In genomic region chr5:64714710-64715109, GRCm38 (mm10) we compare ENCODE assay signal across 8 mouse cellular contexts.
A peak's percentile ranks its signal among the peaks of the same experiment; 100 is the strongest.
DNase-seq lines count a peak whose midpoint lies in the region; ATAC-seq and TF ChIP-seq lines count a peak whose summit lies in the region.

No protein-coding gene starts in this region.

- H3K4me2 ChIP-seq in intestine, postnatal 0 days (replicated peaks; ENCODE audit: low read depth) = no peak overlapping the region

- no peaks in the 10 kb centered on the region for H3K36me3 ChIP-seq in intestine, postnatal 0 days (ENCODE audit: control insufficient read depth, insufficient read depth)

- H3K9me3 ChIP-seq in intestine, postnatal 0 days (ENCODE audit: control insufficient read depth) = no peaks in the 10 kb centered on the region

- H3K4me1 ChIP-seq in intestine, postnatal 0 days (replicated peaks; ENCODE audit: control insufficient read depth, insufficient read depth, low read length) = peaks cover 11% of the 10 kb centered on the region

- no peak for TF ChIP-seq CTCF in intestine, postnatal 0 days (IDR thresholded peaks at IDR 0.05; ENCODE audit: low read depth)

- peak; percentile 72 for DNase-seq in left cerebral cortex, postnatal 4 days
- no peak for DNase-seq in left cerebral cortex, postnatal 25 days (ENCODE audit: low spot score in 2 of 2)
- peak; percentile 80 for DNase-seq in embryo, embryonic 11 days
- DNase-seq in spleen, postnatal 10 days (ENCODE audit: low spot score in 2 of 2) = peak; percentile 59 to 85
- no peak for DNase-seq in frontal cortex, postnatal 36 days (ENCODE audit: low spot score in 2 of 2)
- DNase-seq in left cerebral cortex, postnatal 10 days (ENCODE audit: extremely low spot score in 1 of 2, low spot score in 2 of 2) = no peak
- no peak for DNase-seq in kidney, adult 11 months

- H3K27me3 ChIP-seq in intestine, postnatal 0 days (replicated peaks; ENCODE audit: control insufficient read depth, insufficient read depth, low read length) = no peaks in the 10 kb centered on the region

- peak overlapping the region; percentile 28; the same call in 1 of the 2 replicates for H3K27ac ChIP-seq in intestine, postnatal 0 days (ENCODE audit: low read depth, low read length)

- no peak overlapping the region for H3K9ac ChIP-seq in intestine, postnatal 0 days (ENCODE audit: low read depth, low read length)

- ATAC-seq in intestine, postnatal 0 days = peak; percentile 75

- WGBS in intestine, postnatal 0 days = 50% methylated on average over 7 of the region's 7 CpGs

- H3K4me3 ChIP-seq in intestine, postnatal 0 days (ENCODE audit: low read depth, low read length) = no peak overlapping the region

- intact Hi-C loops in left cerebral cortex, postnatal 4 days (cut with DNase I) = no loop called here
- intact Hi-C loops in left cerebral cortex, postnatal 25 days (cut with DNase I) = no loop called here
- intact Hi-C loops in left cerebral cortex, postnatal 10 days (cut with DNase I) = no loop called here

Comparison
In these comparisons a context has a peak if more than half of its experiments do, and no peak if none do; other contexts are left out.
1. DNase-seq: peak in left cerebral cortex, postnatal 4 days (single experiment), embryo, embryonic 11 days (single experiment) and spleen, postnatal 10 days (2 of 2); none in left cerebral cortex, postnatal 25 days (0 of 2), frontal cortex, postnatal 36 days (0 of 2), left cerebral cortex, postnatal 10 days (0 of 2) and kidney, adult 11 months (single experiment).